Mouse (Mus musculus) embryo, embryonic 11 days (tissue): Measurements from ENCODE around the gene Upk2.

Source experiments
- DNase-seq: peaks from one replicate; pipeline ENCODE4 v3.0.0-alpha.2; 2015

Upk2 gene

DNA sequence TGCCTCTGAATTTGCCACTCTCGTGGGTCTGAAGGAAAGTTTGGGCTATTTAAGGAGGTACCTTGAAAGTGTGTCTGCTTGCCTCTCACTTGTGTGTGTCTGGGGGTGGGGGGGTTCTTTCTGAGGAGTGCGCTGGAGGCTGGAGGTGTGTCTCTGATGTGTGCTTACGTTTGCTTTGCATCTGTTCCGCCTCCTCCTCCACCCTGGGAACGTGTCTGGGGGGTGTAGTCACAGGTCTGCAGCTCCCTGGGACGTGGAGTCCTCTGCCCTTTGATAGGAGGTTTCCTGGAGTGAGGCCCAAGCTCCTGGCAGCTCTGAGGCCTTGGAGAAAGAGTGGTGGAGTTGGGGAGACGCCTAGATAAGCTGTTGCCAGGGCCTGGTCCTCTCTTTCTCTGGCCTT, 32.7 kb upstream of the Upk2 start:
- DNase-seq, result no peak

DNA sequence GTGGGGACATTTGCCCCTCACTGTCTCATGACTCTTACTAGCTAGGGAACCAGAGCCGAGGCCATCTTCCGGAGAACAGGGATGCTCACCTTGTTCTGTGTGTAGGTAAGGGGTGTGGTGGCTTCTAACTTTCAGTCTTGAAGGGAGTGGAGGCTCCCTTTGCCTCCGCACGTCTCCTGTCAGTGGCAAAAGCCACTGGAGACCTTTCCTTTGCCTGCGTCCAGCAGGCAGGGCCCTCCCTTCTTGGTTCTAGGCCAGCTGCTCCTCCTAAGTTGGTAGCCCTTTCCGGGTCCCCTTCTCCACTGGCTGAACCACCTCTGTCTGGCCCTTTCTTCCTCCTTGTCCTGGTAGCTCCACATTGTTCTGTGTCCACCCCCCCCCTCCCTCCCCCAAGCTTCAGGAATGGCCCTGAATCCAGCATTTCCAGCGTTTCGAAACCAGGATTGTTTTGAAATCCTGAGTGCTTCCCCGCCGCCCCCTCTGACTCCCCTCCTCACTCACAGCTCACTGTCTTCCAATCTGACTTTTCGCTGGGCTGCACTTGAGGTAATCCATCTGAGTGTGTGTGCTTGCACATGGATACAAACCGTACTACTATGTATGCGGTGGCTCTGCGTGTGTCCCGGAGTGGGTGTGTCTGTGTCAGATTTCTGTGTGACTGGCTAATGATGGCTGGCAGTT, 32.1 kb upstream of the Upk2 start:
- no peak for DNase-seq

DNA sequence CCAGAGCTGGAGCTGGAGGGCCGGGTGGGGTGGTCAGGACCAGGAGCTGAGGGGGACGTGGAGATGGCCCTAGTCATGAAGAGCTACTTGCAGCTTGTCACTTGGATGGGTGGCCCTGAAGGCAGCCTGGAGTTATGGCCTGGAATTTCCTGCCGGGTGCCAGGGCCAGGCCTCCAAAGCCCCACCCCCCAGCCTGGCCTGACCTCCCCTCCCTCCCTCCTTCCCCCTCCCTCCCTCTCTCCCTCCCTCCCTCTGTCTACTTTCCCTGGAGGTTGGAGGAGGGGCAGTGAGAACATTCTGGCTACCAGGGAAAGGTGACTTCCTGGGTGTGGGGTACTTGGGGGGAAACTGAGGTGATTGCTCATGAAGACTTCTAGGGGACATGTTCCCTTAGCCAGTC, 31.6 kb upstream of the Upk2 start:
- DNase-seq, result peak; percentile 68

DNA sequence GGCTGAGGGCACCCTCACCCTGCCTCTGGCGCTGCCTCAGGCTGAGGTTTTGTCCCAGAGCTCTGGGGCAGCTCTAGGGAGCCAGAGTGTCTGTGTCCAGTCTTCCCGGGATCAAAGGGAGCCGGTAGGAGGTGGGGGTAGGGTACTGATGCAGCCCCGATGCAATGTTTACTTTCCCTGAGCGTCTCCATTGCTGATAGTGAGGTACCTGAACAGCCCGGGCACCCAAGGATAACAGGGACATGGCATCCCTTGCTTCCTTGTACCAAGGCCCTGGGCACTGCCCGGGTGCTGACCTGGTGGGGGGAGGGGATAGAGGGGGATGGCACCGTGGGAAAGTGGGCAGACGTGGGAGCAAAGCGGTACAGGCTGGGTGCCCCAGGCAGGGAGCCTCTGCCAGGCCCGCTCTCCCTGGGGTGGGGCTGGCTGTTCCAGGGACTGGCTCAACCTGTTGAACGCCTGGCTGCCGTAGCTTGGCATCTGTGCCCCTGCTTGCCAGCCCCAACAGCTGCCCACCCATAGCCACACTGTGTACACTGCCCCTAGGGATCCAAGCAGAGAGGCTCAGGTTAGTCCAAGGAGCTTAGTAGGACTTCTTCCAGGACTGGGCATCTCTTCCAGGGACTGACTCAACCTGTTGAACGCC, 30.9 kb upstream of the Upk2 start:
- DNase-seq, result no peak

DNA sequence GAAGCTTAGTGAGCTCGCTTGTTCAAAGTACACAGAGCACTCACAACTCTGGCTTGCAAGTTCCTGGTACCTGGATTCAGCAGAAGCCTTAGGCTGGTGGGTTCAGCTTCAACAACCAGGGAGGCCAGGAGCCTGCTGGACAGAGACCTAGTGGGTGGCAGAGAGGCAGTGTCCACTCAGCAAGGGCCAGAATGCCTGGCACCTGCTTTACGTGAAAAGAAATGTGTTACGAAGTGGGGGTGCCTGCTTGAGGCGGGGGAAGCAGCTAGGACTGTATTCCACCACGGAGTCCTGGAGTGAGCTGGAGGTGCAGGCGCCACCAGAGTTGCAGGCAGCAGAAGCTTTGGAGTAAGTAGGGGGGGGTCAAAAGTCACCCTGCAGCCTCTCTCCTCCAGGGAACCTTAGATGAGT, 30.3 kb upstream of the Upk2 start:
- no peak for DNase-seq

DNA sequence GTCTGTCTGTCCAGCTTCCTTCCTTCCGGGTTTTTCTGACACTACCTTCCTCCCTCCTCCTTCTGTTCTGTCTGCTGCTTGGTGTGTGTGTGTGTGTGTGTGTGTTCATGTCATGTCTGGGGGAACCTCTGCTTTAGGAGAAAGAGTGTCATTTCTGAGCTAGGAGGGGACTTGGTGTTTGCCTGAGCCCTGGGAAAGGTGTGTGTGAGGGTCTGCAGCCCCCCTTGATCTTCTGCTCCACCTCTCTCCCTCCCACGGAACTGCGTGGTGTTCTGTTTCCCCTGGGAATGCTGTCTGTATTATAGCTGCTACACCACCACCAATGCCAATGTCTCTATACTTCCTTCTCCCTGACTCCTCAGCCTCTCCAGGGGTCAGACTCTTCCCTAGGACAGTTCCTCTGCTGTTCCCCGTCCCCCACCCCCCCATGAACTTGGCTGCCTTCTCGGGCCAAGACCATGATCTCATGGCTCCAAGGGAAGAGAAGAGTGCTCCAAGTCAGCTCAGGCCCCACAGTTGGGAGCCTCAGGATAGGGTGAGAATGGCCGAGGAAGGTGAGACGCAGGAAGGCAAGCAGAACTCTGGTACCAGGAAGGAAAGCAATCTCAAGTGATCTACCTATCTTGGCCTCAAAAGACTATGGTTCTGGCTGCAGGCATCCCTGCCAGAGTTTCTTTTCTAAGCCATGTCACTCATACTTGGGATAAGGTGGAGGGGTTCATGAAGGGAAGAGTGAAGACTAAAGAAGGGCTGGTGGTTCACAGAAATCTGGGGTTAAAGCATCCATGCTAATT, 29.7 kb upstream of the Upk2 start:
- DNase-seq, result no peak

DNA sequence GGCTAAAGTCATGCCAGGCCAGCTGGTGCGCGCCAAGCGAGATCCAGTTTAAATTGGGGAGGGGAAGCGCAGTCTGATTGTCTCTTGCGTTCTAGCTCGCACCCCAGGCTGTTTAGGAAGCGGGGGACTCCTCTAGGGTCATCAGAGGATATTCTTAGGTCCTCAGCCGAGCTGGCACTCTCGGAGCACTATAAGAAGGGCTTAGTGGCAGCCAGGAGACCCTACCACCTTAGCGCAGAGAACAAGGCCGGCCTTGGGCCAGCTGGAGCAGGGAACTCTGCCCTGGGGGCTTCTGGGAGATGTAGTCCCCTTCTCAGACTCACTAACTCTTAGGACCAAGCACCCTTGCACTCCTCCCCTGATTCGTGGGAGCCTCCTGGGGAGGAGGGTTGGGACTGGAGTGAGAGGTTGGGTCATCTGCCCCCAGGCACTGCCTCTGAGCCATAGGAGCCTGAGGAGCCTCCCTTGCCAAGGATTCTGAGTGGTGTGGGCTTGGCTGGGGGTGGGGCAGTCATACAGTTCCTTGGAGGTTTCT, 28.8 kb upstream of the Upk2 start:
- peak; percentile 86 for DNase-seq

DNA sequence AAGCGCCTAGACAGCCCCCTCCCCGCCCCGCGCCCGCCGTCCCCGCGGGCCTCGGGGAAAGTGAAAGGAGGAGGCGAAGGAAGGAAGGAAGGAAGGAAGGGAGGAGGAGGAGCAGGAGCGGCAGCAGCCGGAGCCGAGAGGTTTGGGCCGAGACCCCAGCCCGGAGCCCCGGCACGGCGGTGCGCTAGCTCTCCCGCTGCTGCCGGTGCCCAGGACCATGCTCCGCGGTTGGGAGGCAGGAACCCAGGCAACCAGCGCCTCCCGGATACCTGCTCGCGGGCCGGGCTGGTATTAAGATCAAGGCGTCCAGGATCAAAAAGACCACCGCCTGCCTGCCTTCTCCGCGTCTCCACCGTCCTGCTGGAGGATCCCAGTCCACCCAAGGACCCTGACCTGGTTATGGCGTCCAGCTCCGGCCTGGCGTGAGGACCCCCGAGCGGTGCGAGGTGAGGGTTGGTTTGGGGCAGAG, 28.3 kb upstream of the Upk2 start:
- DNase-seq, result peak; percentile 29

DNA sequence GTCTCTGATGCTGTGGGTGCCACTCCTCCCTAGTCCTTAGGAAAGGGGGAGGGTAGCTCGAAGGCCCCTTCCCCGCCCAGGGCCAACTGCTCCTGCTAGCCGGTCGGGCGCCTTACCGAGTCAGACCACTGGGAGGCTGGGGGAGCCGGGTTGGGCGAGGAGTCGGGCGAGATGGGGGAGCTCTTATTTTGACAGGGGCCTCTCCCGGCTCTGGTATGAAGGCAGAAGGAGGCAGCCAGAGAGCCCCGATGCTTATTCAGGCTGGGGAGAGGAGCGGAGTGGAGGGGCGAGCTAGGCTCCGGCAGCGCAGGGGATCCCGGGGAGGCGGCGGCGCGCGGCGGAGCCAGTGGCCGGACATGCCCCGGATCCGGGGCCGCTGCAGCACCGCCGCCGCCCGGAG, 27.8 kb upstream of the Upk2 start, which contains the start of gene Bcl9l:
TSS of gene Bcl9l (plus strand) at position 274 of the 400 bp plus-strand sequence.
- DNase-seq, result peak; percentile 97

DNA sequence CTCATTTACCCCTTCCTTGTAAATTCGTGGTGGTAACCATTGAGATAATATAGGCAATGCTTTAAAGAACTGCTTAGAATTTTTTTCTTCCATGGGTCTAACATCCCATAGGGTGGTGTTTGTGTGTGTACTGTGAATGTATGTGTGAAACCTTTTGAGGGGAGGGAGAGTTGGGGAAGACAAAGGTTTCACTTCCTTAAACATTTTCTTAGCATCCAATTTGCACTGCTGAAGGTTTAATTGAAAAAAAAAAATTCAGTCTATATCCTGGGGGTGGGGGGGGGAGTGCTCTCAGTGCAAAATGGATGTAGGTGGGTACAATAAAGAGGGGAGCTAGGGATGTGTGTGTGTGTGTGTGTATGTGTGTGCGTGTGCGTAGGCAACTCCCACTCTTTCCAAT, 27.3 kb upstream of the Upk2 start:
- DNase-seq, result no peak

DNA sequence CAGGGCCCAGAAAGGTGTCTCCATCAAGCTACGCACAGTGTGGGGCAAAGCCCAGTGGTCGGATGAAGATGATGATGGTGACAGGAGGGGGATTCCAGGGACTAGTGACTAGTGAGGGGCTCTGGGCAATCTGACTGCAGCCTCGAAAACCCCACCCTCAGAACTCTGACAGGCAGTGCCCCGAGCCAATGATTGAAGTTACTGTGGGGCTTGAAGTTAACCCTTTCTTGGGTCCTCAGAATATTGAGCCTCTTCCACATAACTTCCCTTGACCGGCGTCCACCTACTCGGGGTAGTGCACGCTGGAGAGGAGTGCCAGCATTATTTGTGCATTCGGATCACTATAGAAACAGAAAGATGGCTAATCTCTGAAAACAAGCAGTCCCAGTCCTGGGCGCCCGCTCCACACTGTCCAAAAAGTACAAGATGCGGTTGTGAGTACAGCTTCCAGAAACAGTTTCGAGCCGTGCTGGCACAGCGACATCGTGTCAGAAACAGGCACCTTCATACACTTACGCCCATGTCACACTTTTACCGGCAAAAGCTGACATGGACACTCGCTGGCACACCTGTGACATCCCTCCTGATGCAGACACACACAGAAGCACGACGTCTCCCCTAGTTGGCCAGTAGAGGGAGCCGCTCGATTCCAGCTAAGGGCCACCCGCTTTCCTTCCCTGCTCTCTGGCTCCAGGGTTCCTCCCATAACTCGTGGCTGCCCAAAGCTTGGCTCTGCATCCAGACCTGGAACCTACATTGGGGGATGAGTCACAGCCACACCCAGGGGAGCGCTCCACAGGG, 25.1 kb upstream of the Upk2 start:
- peak; percentile 91 for DNase-seq

DNA sequence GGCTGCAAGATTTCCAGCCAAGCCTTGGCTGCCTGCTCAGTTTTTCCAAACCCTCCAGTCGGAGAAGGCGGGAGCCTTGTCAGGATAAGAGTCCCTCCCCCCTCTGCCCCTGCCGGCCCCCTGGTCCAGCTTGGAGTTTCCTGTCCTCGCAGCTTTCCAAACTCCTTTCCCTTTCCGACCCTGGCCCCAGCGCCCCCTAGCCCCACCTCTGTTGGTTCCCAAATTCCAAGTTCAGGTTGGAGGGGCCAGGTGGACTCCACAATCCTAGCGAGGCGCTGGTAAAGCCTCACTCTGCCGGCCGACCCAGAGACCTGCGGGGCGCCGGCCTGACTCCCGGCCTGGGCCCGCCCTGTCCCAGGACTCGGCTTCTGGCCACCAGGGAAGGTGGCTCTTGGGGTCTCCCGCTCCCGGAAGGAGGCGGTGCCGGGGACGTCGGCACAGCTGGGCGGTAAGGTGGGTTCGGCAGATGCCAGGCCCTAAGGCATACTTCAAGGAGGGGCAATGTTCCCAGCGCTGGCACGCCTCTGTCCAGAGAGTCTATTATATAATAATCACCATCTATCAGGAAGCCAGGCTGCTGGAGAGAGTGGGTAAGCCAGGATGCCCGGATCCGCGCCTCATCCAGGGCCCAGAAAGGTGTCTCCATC, 24.3 kb upstream of the Upk2 start:
- peak; percentile 94 for DNase-seq

DNA sequence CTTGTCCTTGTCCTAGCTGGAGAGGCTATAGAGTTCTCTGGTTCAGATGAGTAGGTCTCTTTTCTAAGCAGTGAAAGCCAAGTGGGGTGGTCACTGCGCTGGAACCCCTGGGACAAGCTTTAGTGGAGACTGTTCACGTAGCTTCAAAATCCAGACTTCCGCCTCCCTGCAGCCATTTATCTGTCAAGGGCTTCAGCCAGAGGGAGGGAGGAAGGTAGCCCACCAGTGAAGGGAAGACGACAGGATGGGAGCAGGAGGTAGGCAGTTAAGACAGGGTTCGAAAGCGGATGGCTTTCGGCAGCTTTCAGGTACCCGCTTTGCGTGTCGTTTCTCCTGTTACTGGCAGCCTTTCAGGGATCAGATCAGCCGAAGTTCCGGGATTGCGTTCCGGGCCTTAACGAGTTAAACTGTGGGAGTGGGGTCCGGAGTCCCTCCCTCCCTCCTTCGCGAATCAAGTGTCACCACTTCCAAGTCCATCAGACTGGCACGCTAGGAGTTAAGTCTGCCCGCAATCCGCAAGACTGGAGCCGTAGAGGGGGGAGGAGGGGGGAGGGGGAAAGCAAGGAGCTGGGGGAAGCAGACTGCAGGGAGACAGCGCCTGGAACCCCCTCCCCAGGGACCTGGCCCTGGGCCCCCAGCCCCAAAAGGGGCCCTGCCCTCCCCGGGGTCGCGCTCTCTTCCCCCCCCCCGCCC, 23.6 kb upstream of the Upk2 start:
- DNase-seq, result peak; percentile 95

DNA sequence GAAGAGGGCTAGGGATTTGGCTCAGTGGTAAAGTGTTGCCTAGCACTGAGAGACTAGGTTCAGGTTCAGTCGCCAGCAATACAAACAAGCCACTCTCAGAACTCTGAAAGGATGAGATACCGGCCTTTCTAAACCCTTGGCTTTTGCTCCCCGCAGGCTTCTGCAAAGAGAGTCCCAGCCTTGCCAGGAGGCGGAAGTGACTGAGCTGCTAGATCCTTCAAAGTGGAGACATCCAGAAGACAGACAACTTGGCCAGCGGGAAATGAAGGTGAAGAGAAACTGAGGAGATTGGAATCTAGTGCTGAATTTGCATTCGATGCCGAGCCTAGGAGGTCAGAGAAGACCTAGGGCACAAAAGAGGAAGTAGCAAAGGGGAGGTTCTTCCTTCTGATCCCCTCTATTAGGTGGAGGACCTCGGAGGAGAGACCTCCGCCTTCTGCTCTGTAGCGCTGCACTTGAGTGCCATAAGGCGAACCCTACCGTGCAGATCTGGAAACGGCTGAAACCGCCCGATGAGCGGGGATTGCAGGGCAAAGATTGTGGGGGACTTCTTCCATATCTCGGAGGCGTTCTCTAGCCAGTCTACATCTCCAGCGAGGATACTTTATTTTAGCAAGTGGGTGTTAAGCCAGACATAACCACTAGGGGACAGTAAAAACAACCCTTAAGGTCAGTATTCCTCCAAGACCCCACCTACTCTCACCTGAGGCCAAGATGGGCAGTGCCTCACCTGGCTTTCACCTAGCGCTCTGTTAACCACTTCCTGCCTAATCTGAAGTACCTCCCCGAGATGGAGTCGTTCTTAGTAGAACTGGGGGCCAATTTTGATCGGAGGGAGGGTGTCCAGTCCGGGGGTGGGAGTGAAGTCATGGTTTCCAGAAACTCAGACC, 22.8 kb upstream of the Upk2 start:
- peak; percentile 81 for DNase-seq

DNA sequence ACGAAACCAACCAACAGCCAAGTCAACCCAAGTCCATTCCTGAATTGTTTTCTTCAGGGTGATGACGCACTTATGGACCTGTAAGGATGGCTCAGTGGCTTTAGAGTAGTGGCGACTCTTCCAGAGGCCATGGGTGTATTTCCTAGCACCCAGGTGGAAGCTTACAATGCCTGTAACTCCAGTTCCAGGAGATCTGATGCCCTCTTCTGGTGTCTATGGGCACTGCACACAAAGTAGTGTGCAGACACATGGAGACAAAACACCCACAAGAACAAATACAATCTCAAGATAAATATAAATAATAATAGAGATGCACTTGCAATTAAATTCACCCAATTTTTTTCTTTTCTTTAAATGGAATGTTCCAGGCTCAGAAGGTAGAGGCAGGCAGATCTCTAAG, 21.2 kb upstream of the Upk2 start:
- no peak for DNase-seq

DNA sequence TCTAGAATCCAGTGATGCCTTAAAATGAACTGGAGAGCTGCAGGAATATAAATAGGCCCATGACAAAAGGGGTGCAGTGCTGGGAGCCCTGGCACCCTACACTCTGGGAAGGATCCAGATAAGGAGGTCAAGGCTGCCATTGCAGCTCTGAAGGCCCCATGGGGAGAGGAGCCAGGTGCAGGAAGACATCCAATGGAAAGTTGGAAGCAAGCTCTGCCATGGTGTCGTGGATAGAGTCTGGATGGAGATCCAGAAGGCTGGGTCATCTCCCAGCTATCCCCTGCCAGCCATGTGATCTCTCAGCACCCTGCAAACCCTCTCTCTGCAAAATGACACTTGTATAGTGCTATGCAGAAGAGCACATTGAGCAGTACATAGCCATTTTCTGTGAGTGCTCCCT, 19.6 kb upstream of the Upk2 start:
- DNase-seq, result no peak

DNA sequence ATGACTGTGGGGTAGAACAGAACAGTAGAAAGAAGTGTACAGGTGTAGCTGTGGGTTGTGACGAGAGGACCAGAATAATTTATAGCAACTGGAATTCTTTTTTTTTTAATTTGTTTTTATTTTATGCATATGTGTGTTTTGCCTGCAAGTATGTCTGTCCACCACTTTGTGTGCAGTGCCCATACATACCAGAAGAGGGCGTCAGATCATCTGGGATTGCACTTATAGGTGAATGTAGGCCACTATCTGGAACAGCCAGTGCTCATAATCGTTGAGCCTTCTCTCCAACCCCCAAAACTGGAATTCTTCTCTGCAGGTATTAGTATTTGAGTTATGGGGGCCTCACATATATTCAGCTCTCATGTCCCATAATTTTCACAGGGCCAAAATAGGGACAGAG, 18.4 kb upstream of the Upk2 start:
- no peak for DNase-seq

DNA sequence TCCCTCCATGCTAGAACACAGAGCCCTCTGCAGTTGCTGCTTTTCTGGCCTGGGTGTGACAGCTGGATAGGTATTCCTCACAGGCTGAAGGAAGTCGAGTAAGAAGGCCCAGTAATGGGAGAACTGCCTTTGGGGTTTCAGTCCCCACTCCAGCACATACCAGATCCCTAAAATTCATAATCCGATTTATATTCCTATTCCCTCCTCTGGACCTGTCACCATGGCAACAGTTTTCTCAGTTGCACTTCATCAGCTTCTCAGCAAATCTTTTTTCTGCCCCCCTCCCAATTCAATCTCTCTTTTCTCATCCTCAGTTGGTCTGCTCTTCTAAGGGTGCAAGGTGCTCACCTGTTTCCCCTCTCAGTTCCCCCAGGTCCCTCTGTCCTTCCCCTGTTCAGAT, 14.0 kb upstream of the Upk2 start:
- no peak for DNase-seq

DNA sequence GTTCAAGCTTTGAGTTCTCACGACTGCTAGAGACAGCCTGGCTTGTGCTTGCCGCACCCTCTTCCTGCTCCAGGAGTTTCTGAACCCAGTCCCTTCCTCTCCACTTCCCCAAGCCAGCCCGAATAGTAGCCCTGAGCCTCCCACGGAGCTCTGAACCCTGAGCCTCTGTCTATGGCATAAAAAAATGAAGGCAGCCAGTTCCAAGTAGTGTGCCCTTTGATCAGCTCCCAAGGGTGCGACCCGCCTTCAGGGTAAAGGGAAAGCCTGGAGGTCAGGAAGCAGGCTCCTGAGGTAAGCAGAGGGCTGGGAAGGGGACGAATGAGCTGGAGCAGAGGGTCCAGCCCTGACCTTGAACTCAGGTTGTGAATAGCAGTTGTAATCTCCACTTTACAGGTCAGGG, 13.4 kb upstream of the Upk2 start:
- DNase-seq, result no peak

DNA sequence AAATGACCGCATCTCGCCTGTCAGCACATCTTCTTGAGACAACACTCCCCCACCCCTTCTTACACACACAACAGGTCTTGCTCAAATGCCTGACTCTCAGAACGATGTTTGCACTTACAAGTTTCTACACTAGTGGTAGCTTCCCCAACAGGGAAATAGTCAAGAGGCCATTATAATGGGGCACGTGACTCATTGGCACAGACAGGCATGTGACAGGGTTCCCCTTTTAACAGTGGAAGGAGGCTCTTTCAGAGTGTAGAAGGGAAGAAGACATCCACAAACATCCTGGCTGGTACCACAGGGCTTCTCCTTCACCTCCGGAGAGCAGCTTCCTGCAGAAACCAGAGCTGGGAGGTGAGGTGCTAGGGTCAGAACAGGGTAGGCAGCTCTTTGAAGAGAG, 7.2 kb upstream of the Upk2 start:
- no peak for DNase-seq
